Mouse (Mus musculus): ENCODE measurements around the gene Cdk15.

GRCm38 (mm10) chr1:59237614-59238211 lies 19.0 kb upstream of the Cdk15 start:
- TF ChIP-seq CTCF (IDR thresholded peaks at IDR 0.05; ENCODE audit: borderline replicate concordance, extremely low read depth, insufficient read depth, insufficient read length): peak; percentile 68
- TF ChIP-seq POLR2A (IDR thresholded peaks at IDR 0.05; ENCODE audit: borderline replicate concordance, extremely low read depth, insufficient read depth, insufficient read length, poor library complexity, severe bottlenecking): no peak
